14 mouse cellular contexts compared by ENCODE assay signal in genomic region chr17:89802148-89802547, GRCm38 (mm10).
"Had no signal": no experiment of that assay in that cellular context is flagged by ENCODE, and none has a peak within 500 bp of the region (broad histone marks: within the 10 kb centered on the region; RNA-seq: fewer than 3 reads in every experiment).

No protein-coding gene starts in this region.

- H3K9me3 ChIP-seq: limb, embryonic 15.5 days; liver, embryonic 12.5 days; megakaryocyte, embryonic 14.5 days; midbrain, embryonic 12.5 days; neural tube, embryonic 13.5 days had no signal

- H3K4me1 ChIP-seq: limb, embryonic 15.5 days; liver, embryonic 12.5 days; megakaryocyte, embryonic 14.5 days; midbrain, embryonic 12.5 days; neural tube, embryonic 13.5 days had no signal

- H3K27me3 ChIP-seq: limb, embryonic 15.5 days; liver, embryonic 12.5 days; megakaryocyte, embryonic 14.5 days; midbrain, embryonic 12.5 days; neural tube, embryonic 13.5 days had no signal

- H3K36me3 ChIP-seq: limb, embryonic 15.5 days; liver, embryonic 12.5 days; midbrain, embryonic 12.5 days; neural tube, embryonic 13.5 days had no signal

- H3K4me3 ChIP-seq: limb, embryonic 15.5 days; liver, embryonic 12.5 days; megakaryocyte, embryonic 14.5 days; midbrain, embryonic 12.5 days; neural tube, embryonic 13.5 days had no signal

- H3K4me2 ChIP-seq: limb, embryonic 15.5 days; liver, embryonic 12.5 days; lung, embryonic 14.5 days; midbrain, embryonic 12.5 days; neural tube, embryonic 13.5 days had no signal

- H3K9ac ChIP-seq: limb, embryonic 15.5 days; liver, embryonic 12.5 days; lung, embryonic 14.5 days; midbrain, embryonic 12.5 days; neural tube, embryonic 13.5 days had no signal

- ATAC-seq: liver, embryonic 12.5 days; midbrain, embryonic 16.5 days had no signal

- DNase-seq: lung, embryonic 14.5 days; lung, postnatal 14 days; retina, postnatal 1 day; right cerebral cortex, postnatal 4 days; spleen, adult 18-20 months; thymus, adult 2 months; thymus, postnatal 25 days had no signal

- H3K27ac ChIP-seq: limb, embryonic 15.5 days; liver, embryonic 12.5 days; macrophage; midbrain, embryonic 12.5 days; neural tube, embryonic 13.5 days had no signal
